Mouse (Mus musculus): ENCODE measurements at regions not wholly inside any gene's neighbourhood (a gene's known extent, or its start where the extent isn't known, plus 50 kb on each side); places are given as distances from the start of the nearest gene placed in this dataset.

GRCm38 (mm10) chr12:94150143-94150542, 1541.9 kb upstream of the Flrt2 start:
- no peak for DNase-seq (ENCODE audit: low read depth, low spot score)

GRCm38 (mm10) chr12:94155110-94155858, 1536.7 kb upstream of the Flrt2 start:
- DNase-seq (ENCODE audit: low read depth, low spot score): no peak

GRCm38 (mm10) chr12:94182358-94182757, 1509.7 kb upstream of the Flrt2 start:
- no peak for DNase-seq (ENCODE audit: low read depth, low spot score)

- peak; percentile 48 for DNase-seq (ENCODE audit: low read depth, low spot score)
These were observed 1501.4 kb upstream of the Flrt2 start for GRCm38 (mm10) chr12:94190620-94191081.

- DNase-seq (ENCODE audit: low read depth, low spot score): no peak
These were observed 1474.1 kb upstream of the Flrt2 start for GRCm38 (mm10) chr12:94217906-94218305.

- DNase-seq (ENCODE audit: low read depth, low spot score): no peak
These were observed 1462.1 kb upstream of the Flrt2 start for GRCm38 (mm10) chr12:94229894-94230293.

GRCm38 (mm10) chr12:94245366-94245765, 1446.7 kb upstream of the Flrt2 start:
- no peak for DNase-seq (ENCODE audit: low read depth, low spot score)

- no peak for DNase-seq (ENCODE audit: low read depth, low spot score)
These were observed 1444.7 kb upstream of the Flrt2 start for GRCm38 (mm10) chr12:94247362-94247761.

- DNase-seq (ENCODE audit: low read depth, low spot score): no peak
These were observed 1438.9 kb upstream of the Flrt2 start for GRCm38 (mm10) chr12:94252957-94253633.

- no peak for DNase-seq (ENCODE audit: low read depth, low spot score)
These were observed 1411.1 kb upstream of the Flrt2 start for GRCm38 (mm10) chr12:94280946-94281345.

- no peak for DNase-seq (ENCODE audit: low read depth, low spot score)
These were observed 1409.1 kb upstream of the Flrt2 start for GRCm38 (mm10) chr12:94282931-94283330.

GRCm38 (mm10) chr12:94283572-94283971, 1408.5 kb upstream of the Flrt2 start:
- no peak for DNase-seq (ENCODE audit: low read depth, low spot score)

- DNase-seq (ENCODE audit: low read depth, low spot score): no peak
These were observed 1394.2 kb upstream of the Flrt2 start for GRCm38 (mm10) chr12:94297864-94298263.

- DNase-seq (ENCODE audit: low read depth, low spot score): no peak
These were observed 1359.7 kb upstream of the Flrt2 start for GRCm38 (mm10) chr12:94332351-94332750.

- DNase-seq (ENCODE audit: low read depth, low spot score): no peak
These were observed 1357.4 kb upstream of the Flrt2 start for GRCm38 (mm10) chr12:94334671-94335070.

GRCm38 (mm10) chr12:94349623-94350156, 1342.3 kb upstream of the Flrt2 start:
- no peak for DNase-seq (ENCODE audit: low read depth, low spot score)

- DNase-seq (ENCODE audit: low read depth, low spot score): no peak
These were observed 1327.8 kb upstream of the Flrt2 start for GRCm38 (mm10) chr12:94364269-94364668.

- DNase-seq (ENCODE audit: low read depth, low spot score): no peak
These were observed 1292.0 kb upstream of the Flrt2 start for GRCm38 (mm10) chr12:94399991-94400390.

GRCm38 (mm10) chr12:94420918-94421317, 1271.1 kb upstream of the Flrt2 start:
- no peak for DNase-seq (ENCODE audit: low read depth, low spot score)

GRCm38 (mm10) chr12:94421743-94422142, 1270.3 kb upstream of the Flrt2 start:
- no peak for DNase-seq (ENCODE audit: low read depth, low spot score)

GRCm38 (mm10) chr12:94424340-94424981, 1267.6 kb upstream of the Flrt2 start:
- DNase-seq (ENCODE audit: low read depth, low spot score): no peak

- DNase-seq (ENCODE audit: low read depth, low spot score): no peak
These were observed 1242.5 kb upstream of the Flrt2 start for GRCm38 (mm10) chr12:94449517-94449916.

All from ES-CJ7 (cell line).